Mouse (Mus musculus) activated CD4-positive, CD25-positive, alpha-beta regulatory T cell, adult 4 months (primary cell): ENCODE measurements around the gene Chst11. TPM values are rescaled to one million over a fixed set of nuclear protein-coding genes. Genes with fewer than 3 reads are reported as not detected.
A peak's percentile ranks its signal among the peaks of the same experiment; 100 is the strongest.

Experiments used
- ATAC-seq: one replicate; pipeline ENCODE4 v1.8.0; 2017
- polyA plus RNA-seq, 2 experiments: library from polyadenylated mRNA; unstranded; fragments of 100-300 nt; shearing (Covaris generic); gene quantifications; one replicate each; pipeline ENCODE4 v1.2.1; 2017

Gene Chst11
- polyA plus RNA-seq, 2 experiments from 2014 or later: 0.53 to 0.78 TPM

DNA sequence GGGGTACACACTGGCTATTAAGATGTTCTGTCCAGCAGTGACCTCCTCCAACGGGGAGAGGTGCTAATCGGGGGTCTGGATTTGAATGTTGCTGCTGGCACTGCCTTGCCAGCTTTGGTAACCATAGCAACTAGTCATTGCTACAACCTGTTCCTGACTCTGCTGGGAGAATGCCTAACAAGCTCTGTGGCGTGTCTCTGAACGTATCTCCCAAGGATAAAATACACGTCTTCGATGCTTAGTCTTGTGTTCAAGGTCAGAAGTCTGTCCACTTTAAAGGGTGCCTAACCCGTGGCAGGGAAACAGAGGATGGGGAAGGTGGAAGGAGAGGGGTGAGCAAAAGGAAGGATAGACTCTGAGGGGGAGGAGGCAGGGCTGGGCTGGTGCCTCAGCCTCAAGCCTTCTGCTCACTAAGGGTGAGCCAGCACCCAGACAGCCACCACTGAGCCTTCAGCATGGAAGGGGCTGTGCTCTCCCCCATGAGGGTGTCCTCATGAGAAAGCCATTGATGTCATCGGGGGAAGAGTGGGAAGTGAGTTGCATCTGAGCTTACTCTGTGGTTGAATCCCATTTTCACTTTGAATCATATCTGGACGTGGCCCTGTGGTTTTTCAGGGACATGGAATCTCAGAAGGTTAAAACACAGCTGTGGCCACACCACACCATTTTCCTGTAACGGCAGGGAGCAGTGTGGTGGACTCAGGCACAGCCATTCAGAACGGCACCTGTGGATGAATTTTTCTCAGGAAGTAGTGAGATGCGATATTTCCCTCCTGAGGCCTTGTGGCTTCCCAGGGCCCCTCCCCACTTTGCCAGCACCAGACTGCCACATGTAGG, 164.3 kb downstream of the Chst11 start:
- ATAC-seq: no peak

DNA sequence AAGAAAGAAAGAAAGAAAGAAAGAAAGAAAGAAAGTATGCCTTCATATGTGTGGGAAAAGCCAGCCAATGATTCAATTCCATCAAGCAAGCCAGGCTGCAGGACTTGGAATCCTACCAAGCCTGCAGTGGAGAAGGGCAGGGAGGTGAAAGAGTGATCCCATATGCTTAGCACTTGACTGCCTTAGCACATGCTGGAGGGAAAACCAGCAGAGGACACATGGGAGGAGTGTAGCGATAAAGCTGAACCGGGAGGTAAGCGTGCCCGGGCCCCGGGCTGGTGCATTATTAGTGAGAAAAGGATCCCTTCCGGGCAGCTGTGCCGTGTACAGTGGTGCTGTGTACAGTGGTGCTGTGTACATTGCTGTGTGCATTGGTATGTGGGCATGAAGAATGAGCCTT, 165.3 kb downstream of the Chst11 start:
- ATAC-seq: no peak

- no peak for ATAC-seq
Observed at GRCm38 (mm10) chr10:83151362-83151761, 166.1 kb downstream of the Chst11 start.

GRCm38 (mm10) chr10:83151896-83152685, 166.8 kb downstream of the Chst11 start:
- no peak for ATAC-seq

DNA sequence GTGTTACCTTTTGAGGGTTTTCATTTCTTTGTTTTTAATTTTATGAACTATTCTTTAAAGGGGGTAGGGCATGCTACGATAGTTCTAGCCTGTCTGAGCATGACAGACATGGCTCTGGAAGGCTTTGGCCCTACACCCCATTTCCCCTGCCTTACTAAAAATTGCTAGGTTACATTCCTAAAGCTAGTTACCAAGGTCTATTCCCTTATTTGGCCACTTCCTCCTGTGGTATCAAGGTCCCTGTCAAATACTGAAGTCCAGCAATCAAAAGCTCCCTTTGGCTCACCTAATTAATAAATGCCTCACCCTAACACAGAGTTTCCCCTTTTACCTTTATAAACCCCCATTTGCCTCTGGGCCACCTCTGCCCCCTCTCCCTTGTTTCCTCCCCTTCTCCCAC, 167.4 kb downstream of the Chst11 start:
- ATAC-seq: no peak

GRCm38 (mm10) chr10:83153374-83153773, 168.1 kb downstream of the Chst11 start:
- no peak for ATAC-seq

DNA sequence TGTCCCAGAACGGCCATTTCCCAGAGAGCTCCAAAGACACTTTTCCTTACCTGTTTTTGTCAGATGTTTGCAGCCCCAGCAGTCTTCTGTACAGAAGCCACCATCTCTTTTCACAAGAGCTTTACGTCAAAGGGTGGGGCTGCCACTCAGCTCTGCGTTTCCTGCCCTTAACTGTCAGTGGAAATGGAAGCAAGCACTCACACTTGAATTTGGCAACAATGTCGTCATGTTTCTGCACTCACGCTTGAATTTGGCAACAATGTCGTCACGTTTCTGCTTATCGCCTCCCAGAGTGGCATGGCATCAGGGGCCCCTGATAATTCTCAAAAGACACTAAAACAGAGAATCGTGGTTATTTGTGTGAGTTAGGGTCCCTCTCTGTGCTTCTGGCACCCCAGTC, 168.6 kb downstream of the Chst11 start:
- ATAC-seq: peak; percentile 49

DNA sequence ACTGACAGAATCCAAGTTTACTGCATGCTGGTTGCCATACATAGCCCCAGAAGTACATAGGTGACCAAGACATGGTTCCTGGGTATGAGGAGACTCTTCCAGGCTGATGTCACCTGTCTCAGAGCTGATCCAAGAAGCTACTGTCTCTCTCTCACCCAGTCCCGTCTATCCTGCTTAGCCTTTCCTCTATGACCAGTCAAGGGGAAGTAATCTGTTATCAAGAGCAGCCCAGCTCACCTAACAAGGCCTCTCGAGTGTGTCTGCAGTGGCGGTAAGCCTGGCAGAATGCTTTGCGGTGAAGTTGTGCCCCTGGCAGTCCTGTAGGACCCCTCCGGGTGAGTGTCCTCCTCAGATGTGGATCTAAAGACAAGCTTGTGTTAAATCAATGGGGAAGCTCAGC, 172.0 kb downstream of the Chst11 start:
- no peak for ATAC-seq

DNA sequence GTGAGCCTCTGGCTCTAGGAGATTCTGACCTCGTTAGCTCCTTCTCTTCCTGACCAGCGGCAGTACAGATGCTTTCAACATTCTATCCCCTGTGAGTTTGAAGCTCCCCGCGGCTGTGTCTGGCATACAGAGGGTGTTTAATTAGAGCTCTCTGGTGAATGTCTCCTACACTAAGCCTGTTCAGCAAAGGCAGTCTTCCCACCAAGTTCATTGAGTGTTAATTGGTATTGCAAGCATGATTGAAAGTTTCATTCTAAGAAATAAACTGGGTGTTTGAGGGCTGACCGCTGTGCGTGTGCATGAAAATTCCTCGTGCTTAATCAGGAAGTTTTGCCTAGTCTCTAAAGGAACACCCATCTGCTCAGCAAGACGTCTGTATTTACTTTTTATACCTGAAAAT, 173.0 kb downstream of the Chst11 start:
- ATAC-seq: no peak

DNA sequence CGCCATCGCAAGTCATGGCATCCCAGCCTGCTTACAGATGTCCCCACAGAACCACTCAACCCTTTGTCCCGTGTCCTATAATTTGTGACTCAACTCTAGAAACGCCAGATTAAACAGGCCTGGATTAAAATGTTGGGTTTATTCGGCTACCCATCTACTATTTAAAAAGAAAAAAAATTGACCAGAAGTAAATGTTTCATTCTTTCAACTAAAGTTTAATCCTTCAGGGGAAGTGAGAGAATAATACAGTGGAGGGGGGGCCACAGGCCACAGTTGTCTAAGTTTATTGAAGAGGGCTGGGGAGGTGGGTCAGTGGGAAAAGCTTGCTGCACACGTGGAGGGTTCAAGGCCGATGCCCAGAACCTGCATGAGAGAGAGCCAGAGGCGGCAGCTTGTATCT, 173.9 kb downstream of the Chst11 start:
- no peak for ATAC-seq

GRCm38 (mm10) chr10:83161656-83162365, 176.5 kb downstream of the Chst11 start:
- ATAC-seq: peak; percentile 77

DNA sequence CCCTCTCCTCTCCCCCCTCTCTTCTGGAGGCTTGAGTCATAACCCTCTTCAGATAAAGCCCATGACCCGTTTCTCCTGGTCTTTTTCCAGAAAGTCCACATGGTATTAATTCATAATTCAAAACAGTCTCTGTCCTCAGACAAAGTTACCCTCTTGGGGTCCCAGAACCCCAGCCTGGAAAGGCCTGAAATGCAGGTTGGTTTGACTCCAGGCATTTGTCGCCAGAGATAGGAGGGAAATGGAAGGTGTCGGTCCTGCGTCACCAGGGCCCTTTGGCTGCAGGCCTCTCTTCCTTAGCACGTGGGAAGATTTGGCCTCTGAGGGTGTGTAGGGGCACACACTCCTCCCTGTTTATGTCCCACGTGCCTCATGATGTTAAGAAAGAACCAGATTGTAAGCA, 178.6 kb downstream of the Chst11 start:
- no peak for ATAC-seq

GRCm38 (mm10) chr10:83164901-83165435, 179.7 kb downstream of the Chst11 start:
- no peak for ATAC-seq

- ATAC-seq: no peak
Observed at GRCm38 (mm10) chr10:83165521-83166243, 180.4 kb downstream of the Chst11 start.

GRCm38 (mm10) chr10:83166272-83166671, 181.0 kb downstream of the Chst11 start:
- ATAC-seq: no peak

- no peak for ATAC-seq
Observed at GRCm38 (mm10) chr10:83167492-83167891, 182.2 kb downstream of the Chst11 start.

DNA sequence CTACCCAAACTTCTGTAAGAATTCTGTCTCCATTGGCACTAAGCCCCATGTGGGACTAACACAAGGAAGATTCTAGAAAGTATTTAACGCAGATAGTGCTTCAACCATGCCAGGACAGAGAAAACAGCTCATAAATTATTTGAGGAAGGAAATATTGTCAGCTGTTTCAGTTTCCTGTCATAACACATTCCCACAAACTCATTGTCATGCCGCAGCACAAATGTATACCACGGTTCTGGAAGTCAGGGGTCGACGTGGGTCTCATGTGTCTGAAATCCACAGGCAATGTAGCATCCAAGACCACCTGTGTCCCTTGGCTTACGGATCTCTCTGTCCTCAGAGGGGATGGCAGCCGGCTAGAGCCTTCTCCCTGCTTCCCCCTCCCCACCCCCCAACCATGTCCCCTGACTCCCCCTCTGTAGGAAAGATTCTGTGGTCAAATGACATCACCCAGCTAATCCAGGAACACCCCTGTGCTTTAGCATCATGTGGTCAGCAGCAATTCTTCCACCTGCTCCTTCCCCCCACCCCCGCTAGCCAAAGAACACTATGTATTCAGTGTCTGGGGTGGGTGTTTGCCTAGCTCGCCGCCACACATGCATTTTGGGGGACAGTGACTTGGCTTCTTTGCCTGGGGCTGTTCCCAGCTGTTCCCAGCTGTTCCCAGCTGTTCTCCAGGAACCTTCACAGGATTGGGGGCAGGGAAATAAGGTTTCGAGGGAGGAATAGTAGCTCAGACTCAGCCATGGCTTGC, 183.2 kb downstream of the Chst11 start:
- no peak for ATAC-seq

DNA sequence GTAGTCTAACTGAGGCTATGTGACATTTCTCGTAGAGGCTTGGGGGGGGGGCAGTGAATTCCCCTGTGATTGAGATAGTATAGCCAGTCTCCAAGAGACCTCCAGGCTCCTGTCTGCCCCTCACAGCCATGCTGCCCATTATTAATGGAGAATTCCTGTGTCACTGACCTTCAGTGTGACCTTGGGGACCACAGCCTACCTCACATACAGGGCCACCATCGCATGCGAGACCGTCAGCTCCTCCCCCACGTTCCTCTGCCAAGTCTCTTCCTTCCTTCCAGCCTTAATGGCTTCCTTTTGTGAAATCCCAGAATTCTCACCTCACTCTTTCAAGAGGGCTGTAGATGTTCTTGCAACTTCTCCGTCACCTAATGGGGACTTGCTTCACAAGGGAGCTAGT, 184.3 kb downstream of the Chst11 start:
- no peak for ATAC-seq

DNA sequence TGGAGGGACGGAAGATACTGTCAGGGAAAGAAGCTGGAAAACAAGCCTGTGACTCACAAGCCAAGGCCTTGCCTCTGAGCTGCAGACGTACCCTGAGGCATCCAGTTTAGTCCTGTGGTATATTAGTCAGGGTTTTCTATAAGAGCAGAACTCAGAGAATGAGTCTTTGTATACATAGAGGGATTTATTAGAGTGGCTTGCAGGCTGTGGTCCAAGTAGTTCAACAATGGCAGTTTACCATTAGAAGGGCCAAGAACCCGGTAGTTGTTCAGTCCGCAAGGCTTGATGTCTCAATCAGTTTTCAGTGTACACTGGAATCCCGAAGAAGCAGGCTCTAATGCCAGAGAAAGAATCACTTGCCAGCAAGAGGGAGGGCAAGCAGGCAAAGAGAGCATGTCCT, 192.9 kb downstream of the Chst11 start:
- ATAC-seq: no peak

DNA sequence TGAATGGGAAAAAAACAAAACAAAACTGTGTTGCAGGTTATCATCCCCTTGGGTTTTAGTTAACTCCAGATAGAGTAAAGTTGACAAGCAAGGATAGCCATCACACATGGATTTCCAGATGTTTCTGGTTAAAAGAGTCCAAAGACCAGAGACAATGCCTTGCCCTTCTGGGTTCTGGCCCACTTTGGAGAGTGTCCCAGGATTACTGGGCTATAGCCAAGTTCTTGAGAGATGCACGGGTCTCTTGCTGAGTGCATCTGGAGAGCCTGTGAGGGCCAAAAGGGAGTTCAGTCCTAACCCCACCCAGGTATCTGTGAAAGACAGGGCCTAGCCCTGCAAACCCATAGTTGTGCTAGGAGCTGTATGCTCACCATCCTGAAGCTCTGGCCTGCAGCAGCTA, 193.4 kb downstream of the Chst11 start:
- no peak for ATAC-seq

GRCm38 (mm10) chr10:83181831-83182572, 196.7 kb downstream of the Chst11 start:
- no peak for ATAC-seq
